Mouse (Mus musculus) G1E (cell line): ENCODE data around the gene Rnps1.

ENCODE experiments used
- CTCF ChIP-seq: IDR thresholded peaks from 2 replicates; pipeline ENCODE4 v1.5.1; 2012; ENCODE audit warnings: low read depth, low read length, inconsistent platforms, mixed read lengths
- GATA1 ChIP-seq: IDR thresholded peaks from 2 replicates; pipeline ENCODE4 v1.6.1; 2012; ENCODE audit warnings: borderline replicate concordance, low read length, inconsistent platforms, mixed read lengths

GRCm38 (mm10) chr17:24449507-24449906 lies 35.1 kb downstream of the Rnps1 start:
- TF ChIP-seq CTCF (no peak), GATA1 (no peak)
